Mouse (Mus musculus): ENCODE data around the gene Mdk.

- no peak for TF ChIP-seq CTCF (IDR thresholded peaks at IDR 0.05; ENCODE audit: insufficient read depth, low read depth, low read length)
- no peak for TF ChIP-seq POLR2A (IDR thresholded peaks at IDR 0.05; ENCODE audit: insufficient read depth, low read depth, low read length)
These were observed 18.4 kb upstream of the Mdk start for GRCm38 (mm10) chr2:91950275-91951085.

Measured in olfactory bulb, adult 2 months (tissue).